Mouse (Mus musculus) cerebellum, postnatal 14 days (tissue): Measurements from ENCODE around the gene Dlg3.

Source experiments
- DNase-seq, 2 experiments: peaks; one replicate each; pipeline ENCODE4 v3.0.0; 2021; ENCODE audit warnings: mixed read lengths in 2 of 2

Dlg3 gene

GRCm38 (mm10) chrX:100797851-100798527 is 30.5 kb downstream of the Dlg3 start:
- no peak for DNase-seq

GRCm38 (mm10) chrX:100800643-100801042 is 33.1 kb downstream of the Dlg3 start:
- no peak for DNase-seq

- DNase-seq, result no peak
Observed at GRCm38 (mm10) chrX:100802034-100802433, 34.5 kb downstream of the Dlg3 start.

GRCm38 (mm10) chrX:100811129-100811528 is 43.6 kb downstream of the Dlg3 start:
- no peak for DNase-seq

- no peak for DNase-seq
Observed at GRCm38 (mm10) chrX:100814139-100814538, 46.6 kb downstream of the Dlg3 start.

GRCm38 (mm10) chrX:100815766-100816165 is 48.2 kb downstream of the Dlg3 start:
- peak; percentile 81 to 83 for DNase-seq

GRCm38 (mm10) chrX:100818681-100819080 is 51.2 kb downstream of the Dlg3 start:
- no peak for DNase-seq

GRCm38 (mm10) chrX:100821149-100821548 is 53.6 kb downstream of the Dlg3 start:
- no peak for DNase-seq

- no peak for DNase-seq
Observed at GRCm38 (mm10) chrX:100825557-100825956, 58.0 kb downstream of the Dlg3 start.

GRCm38 (mm10) chrX:100832806-100833205 is 65.3 kb downstream of the Dlg3 start:
- no peak for DNase-seq

GRCm38 (mm10) chrX:100839211-100839610 is 71.7 kb downstream of the Dlg3 start:
- DNase-seq, result no peak
